Comparison of ENCODE assay signal across 11 mouse cellular contexts in the genomic region with DNA sequence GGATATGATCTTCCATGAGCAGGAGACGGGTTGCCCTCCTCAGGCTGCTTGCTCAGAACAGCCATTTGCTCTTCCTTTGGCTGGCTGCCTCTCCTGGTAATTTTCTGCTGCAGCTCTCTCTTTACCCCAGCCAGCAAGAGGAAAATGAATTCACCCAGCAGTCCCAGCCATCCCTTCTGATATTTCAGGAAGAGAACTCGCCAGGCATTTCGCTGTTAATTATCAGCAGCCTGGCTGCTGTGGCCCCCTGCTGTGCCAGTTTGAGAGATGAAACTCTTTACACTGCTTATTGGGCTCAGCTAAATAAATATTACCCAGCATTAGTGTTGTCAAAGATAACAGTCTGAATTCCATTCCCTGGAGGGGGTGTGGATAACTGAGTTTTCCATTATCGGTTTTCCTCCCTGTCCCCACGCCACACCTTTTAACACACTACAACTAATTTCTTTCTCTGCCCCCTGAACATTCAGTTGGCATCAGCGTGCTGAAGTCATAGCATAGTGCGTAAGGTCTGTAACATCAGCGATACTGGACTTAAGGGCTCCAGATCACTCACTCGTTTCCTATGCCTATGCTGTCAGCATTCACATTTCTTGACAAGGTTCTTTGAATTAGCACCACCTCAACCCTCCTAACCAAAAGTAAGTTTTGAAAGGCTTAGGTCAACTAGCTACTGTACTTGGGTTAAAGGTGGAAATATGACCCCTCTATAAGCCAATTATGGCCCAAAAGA. TPM values are rescaled to one million over a fixed set of nuclear protein-coding genes. Genes with fewer than 3 reads are reported as not detected.
DNase-seq lines count a peak whose midpoint lies in the region; ATAC-seq and TF ChIP-seq lines count a peak whose summit lies in the region.
"Had no signal": no experiment of that assay in that cellular context is flagged by ENCODE, and none has a peak within 500 bp of the region (broad histone marks: within the 10 kb centered on the region; RNA-seq: fewer than 3 reads in every experiment).

No protein-coding gene starts in this region.

- H3K9ac ChIP-seq in heart, embryonic 12.5 days = no peak overlapping the region
- no peak overlapping the region for H3K9ac ChIP-seq in heart, adult 2 months (ENCODE audit: low read depth, low read length)
- no peak overlapping the region for H3K9ac ChIP-seq in hindbrain, embryonic 14.5 days
- no peak overlapping the region for H3K9ac ChIP-seq in midbrain, postnatal 0 days (replicated peaks; ENCODE audit: low read length, poor library complexity, severe bottlenecking)
- no peak overlapping the region for H3K9ac ChIP-seq in liver, embryonic 12.5 days
- H3K9ac ChIP-seq: embryonic facial prominence, embryonic 12.5 days had no signal

- no peak overlapping the region for H3K27ac ChIP-seq in heart, embryonic 12.5 days (ENCODE audit: poor library complexity, severe bottlenecking)
- H3K27ac ChIP-seq in heart, adult 2 months = no peak overlapping the region; the same call in 1 of the 2 replicates
- peak overlapping the region; percentile 47 for H3K27ac ChIP-seq in hindbrain, embryonic 14.5 days
- H3K27ac ChIP-seq in midbrain, postnatal 0 days (ENCODE audit: low read depth, low read length) = 0 out of 2 replicates have a peak overlapping the region, but pooled peaks have one; percentile 32
- no peak overlapping the region for H3K27ac ChIP-seq in liver, embryonic 12.5 days
- H3K27ac ChIP-seq: embryonic facial prominence, embryonic 12.5 days had no signal

- no peak for DNase-seq in heart, adult 2 months
- peak; percentile 81 to 85 for DNase-seq in cerebellum, postnatal 25 days
- peak; percentile 68 for DNase-seq in hindbrain, embryonic 14.5 days (ENCODE audit: low spot score)
- DNase-seq in midbrain, postnatal 0 days (ENCODE audit: low spot score) = peak; percentile 70
- DNase-seq in lung, postnatal 36 days = no peak

- ATAC-seq in heart, embryonic 12.5 days (ENCODE audit: insufficient number of reproducible peaks, low FRiP score) = no peak
- ATAC-seq in hindbrain, embryonic 14.5 days (ENCODE audit: low FRiP score) = peak; percentile 84
- ATAC-seq in midbrain, postnatal 0 days (ENCODE audit: low FRiP score) = peak; percentile 38; the same call in 1 of the 2 replicates
- ATAC-seq in liver, embryonic 12.5 days = no peak
- ATAC-seq in inflammation-experienced regulatory T-cells, adult 6 months = no peak

- peak overlapping the region; percentile 46 for H3K4me2 ChIP-seq in heart, embryonic 12.5 days
- H3K4me2 ChIP-seq in hindbrain, embryonic 14.5 days (replicated peaks) = peak overlapping the region; percentile 31
- peak overlapping the region; percentile 20; the same call in 1 of the 2 replicates for H3K4me2 ChIP-seq in midbrain, postnatal 0 days (ENCODE audit: low read depth, low read length, poor library complexity, severe bottlenecking)
- no peak overlapping the region for H3K4me2 ChIP-seq in liver, embryonic 12.5 days
- H3K4me2 ChIP-seq: embryonic facial prominence, embryonic 12.5 days had no signal

- H3K9me3 ChIP-seq in heart, embryonic 12.5 days (replicated peaks) = no peaks in the 10 kb centered on the region
- H3K9me3 ChIP-seq in hindbrain, embryonic 14.5 days (ENCODE audit: control insufficient read depth, low read length) = no peaks in the 10 kb centered on the region
- H3K9me3 ChIP-seq in midbrain, postnatal 0 days (ENCODE audit: low read length) = no peaks in the 10 kb centered on the region
- H3K9me3 ChIP-seq in liver, embryonic 12.5 days (replicated peaks) = no peaks in the 10 kb centered on the region
- H3K9me3 ChIP-seq: embryonic facial prominence, embryonic 12.5 days had no signal

- WGBS in heart, embryonic 12.5 days = 15% methylated on average over 9 of the region's 9 CpGs
- WGBS in heart, adult 2 months = 30% methylated on average over 9 of the region's 9 CpGs
- WGBS in hindbrain, embryonic 14.5 days = 36% methylated on average over 9 of the region's 9 CpGs
- 31% methylated on average over 9 of the region's 9 CpGs for WGBS in midbrain, postnatal 0 days
- 33% methylated on average over 9 of the region's 9 CpGs for WGBS in liver, embryonic 12.5 days (ENCODE audit: insufficient replicate concordance)

- no peaks in the 10 kb centered on the region for H3K79me2 ChIP-seq in heart, adult 2 months (replicated peaks; ENCODE audit: control insufficient read depth, insufficient read depth, low read length)

- no peak for TF ChIP-seq POLR2A in heart, adult 2 months (IDR thresholded peaks at IDR 0.05; ENCODE audit: insufficient read depth, low read depth, low read length)

- TF ChIP-seq EP300 in heart, adult 2 months (IDR thresholded peaks at IDR 0.05; ENCODE audit: insufficient read depth, low read depth, low read length) = no peak

- no peak overlapping the region for H3K4me3 ChIP-seq in heart, embryonic 12.5 days
- no peak overlapping the region for H3K4me3 ChIP-seq in heart, adult 2 months
- no peak overlapping the region for H3K4me3 ChIP-seq in hindbrain, embryonic 14.5 days (replicated peaks; ENCODE audit: low read length)
- H3K4me3 ChIP-seq in midbrain, postnatal 0 days (ENCODE audit: low read depth, low read length) = no peak overlapping the region
- no peak overlapping the region for H3K4me3 ChIP-seq in liver, embryonic 12.5 days
- H3K4me3 ChIP-seq: embryonic facial prominence, embryonic 12.5 days had no signal

- TF ChIP-seq CTCF in heart, adult 2 months (IDR thresholded peaks at IDR 0.05) = no peak
- TF ChIP-seq CTCF in midbrain, postnatal 0 days (IDR thresholded peaks at IDR 0.05) = no peak

- H3K27me3 ChIP-seq in heart, embryonic 12.5 days (replicated peaks) = no peaks in the 10 kb centered on the region
- no peaks in the 10 kb centered on the region for H3K27me3 ChIP-seq in heart, adult 2 months (ENCODE audit: control insufficient read depth, insufficient read depth, low read length)
- no peaks in the 10 kb centered on the region for H3K27me3 ChIP-seq in hindbrain, embryonic 14.5 days (ENCODE audit: control insufficient read depth, insufficient read depth, low read length)
- no peaks in the 10 kb centered on the region for H3K27me3 ChIP-seq in midbrain, postnatal 0 days (ENCODE audit: insufficient read depth, low read length)
- H3K27me3 ChIP-seq in liver, embryonic 12.5 days (replicated peaks) = no peaks in the 10 kb centered on the region
- H3K27me3 ChIP-seq: CH12.LX; embryonic facial prominence, embryonic 12.5 days had no signal

- peaks cover 8% of the 10 kb centered on the region for H3K4me1 ChIP-seq in heart, embryonic 12.5 days (replicated peaks)
- peaks cover 2% of the 10 kb centered on the region for H3K4me1 ChIP-seq in heart, adult 2 months (ENCODE audit: control insufficient read depth, insufficient read depth, low read length)
- no peaks in the 10 kb centered on the region for H3K4me1 ChIP-seq in hindbrain, embryonic 14.5 days (replicated peaks; ENCODE audit: control insufficient read depth, insufficient read depth, low read length)
- no peaks in the 10 kb centered on the region for H3K4me1 ChIP-seq in midbrain, postnatal 0 days (ENCODE audit: insufficient read depth, low read length)
- no peaks in the 10 kb centered on the region for H3K4me1 ChIP-seq in liver, embryonic 12.5 days
- H3K4me1 ChIP-seq: embryonic facial prominence, embryonic 12.5 days had no signal

- no peaks in the 10 kb centered on the region for H3K36me3 ChIP-seq in heart, embryonic 12.5 days
- no peaks in the 10 kb centered on the region for H3K36me3 ChIP-seq in heart, adult 2 months (ENCODE audit: control insufficient read depth, insufficient read depth, low read length)
- no peaks in the 10 kb centered on the region for H3K36me3 ChIP-seq in hindbrain, embryonic 14.5 days (replicated peaks; ENCODE audit: control insufficient read depth, insufficient read depth)
- H3K36me3 ChIP-seq in midbrain, postnatal 0 days (ENCODE audit: insufficient read depth, low read length) = no peaks in the 10 kb centered on the region
- no peaks in the 10 kb centered on the region for H3K36me3 ChIP-seq in liver, embryonic 12.5 days
- H3K36me3 ChIP-seq: embryonic facial prominence, embryonic 12.5 days had no signal

- intact Hi-C loops in heart, adult 2 months (cut with DNase I) = no loop called here

RNA-seq across cellular contexts. Expression of gene Snap25, which starts 42.5 kb away (rescaled TPM):
- 0.67 and 1.0 TPM in 2 replicates for polyA plus RNA-seq in heart, embryonic 12.5 days (2016; fragmentation: Nextera tagmentation; extraction: Ambion mirVana)
- total RNA-seq in heart, adult 2 months (2021) = under 1 TPM in 1 of 2 experiments, not detected in 1; 0.64 TPM
- 0.98 and 3.0 TPM in 2 replicates for polyA plus RNA-seq in heart, adult 2 months (2012; rRNA removed)
- 266 and 270 TPM in 2 replicates for polyA plus RNA-seq in hindbrain, embryonic 14.5 days (2014; fragmentation: Nextera tagmentation; extraction: Ambion mirVana)
- total RNA-seq in midbrain, postnatal 0 days (2014; rRNA removed) = 209 and 253 TPM in 2 replicates
- polyA plus RNA-seq in midbrain, postnatal 0 days (2015; fragmentation: Nextera tagmentation; extraction: Ambion mirVana) = 293 and 327 TPM in 2 replicates
- polyA plus RNA-seq in liver, embryonic 12.5 days (2016; fragmentation: Nextera tagmentation; extraction: Ambion mirVana) = 0.04 and 0.18 TPM in 2 replicates
- not detected for polyA plus RNA-seq in inflammation-experienced regulatory T-cells, adult 6 months (2017; shearing (Covaris generic))
- total RNA-seq: CH12.LX had no signal
- polyA plus RNA-seq: spleen, adult 2 months had no signal

Comparison
In these comparisons a context has a peak if more than half of its experiments do, and no peak if none do; other contexts are left out.
1. ATAC-seq: peak in hindbrain, embryonic 14.5 days (single experiment) and midbrain, postnatal 0 days (single experiment); none in heart, embryonic 12.5 days (single experiment), liver, embryonic 12.5 days (single experiment) and inflammation-experienced regulatory T-cells, adult 6 months (single experiment).
2. H3K27ac ChIP-seq: peak in hindbrain, embryonic 14.5 days (single experiment) and midbrain, postnatal 0 days (single experiment); none in heart, embryonic 12.5 days (single experiment), heart, adult 2 months (single experiment) and liver, embryonic 12.5 days (single experiment).
3. DNase-seq: peak in cerebellum, postnatal 25 days (2 of 2), hindbrain, embryonic 14.5 days (single experiment) and midbrain, postnatal 0 days (single experiment); none in heart, adult 2 months (0 of 2) and lung, postnatal 36 days (single experiment).
4. RNA of gene Snap25, which starts 42.5 kb away (polyA plus RNA-seq): 293 to 327 TPM in midbrain, postnatal 0 days and 266 to 270 TPM in hindbrain, embryonic 14.5 days; 0.67 to 1.0 TPM in heart, embryonic 12.5 days, 0.98 to 3.0 TPM in heart, adult 2 months, 0.04 to 0.18 TPM in liver, embryonic 12.5 days and not detected in inflammation-experienced regulatory T-cells, adult 6 months; every median in the first group is over 10 times any median in the second.